Mouse (Mus musculus) embryonic facial prominence, embryonic 10.5 days (tissue): ENCODE data around the gene Tbck. TPM values are rescaled to one million over a fixed set of nuclear protein-coding genes. Genes with fewer than 3 reads are reported as not detected.

Experiments used
- DNase-seq: peaks from one replicate; pipeline ENCODE4 v3.0.0-alpha.2; 2017; ENCODE audit warnings: low spot score
- H3K27ac ChIP-seq: fragments of 300-500 bp; sonication (generic); replicated peaks from 2 replicates; pipeline ENCODE4 v1.5.1; 2016; ENCODE audit warnings: mild to moderate bottlenecking
- H3K27me3 ChIP-seq: fragments of 300-500 bp; sonication (generic); replicated peaks from 2 replicates; pipeline ENCODE4 v1.6.1; 2016; ENCODE audit warnings: low read depth, mild to moderate bottlenecking; ENCODE audit not compliant: poor library complexity, severe bottlenecking
- H3K36me3 ChIP-seq: fragments of 300-500 bp; sonication (generic); replicated peaks from 2 replicates; pipeline ENCODE4 v1.6.1; 2016; ENCODE audit warnings: mild to moderate bottlenecking, moderate library complexity
- H3K4me1 ChIP-seq: fragments of 300-500 bp; sonication (generic); 2 replicates; pipeline ENCODE4 v1.6.1; 2016
- H3K4me3 ChIP-seq: fragments of 300-500 bp; sonication (generic); 2 replicates; pipeline ENCODE4 v1.5.1; 2016; ENCODE audit warnings: mild to moderate bottlenecking, moderate library complexity
- H3K9me3 ChIP-seq: fragments of 300-500 bp; sonication (generic); 2 replicates; pipeline ENCODE4 v1.6.1; 2016; ENCODE audit warnings: mild to moderate bottlenecking
- WGBS: fragments of 180-500 bp; shearing (Covaris S2); methylation state at CpG from one replicate; pipeline ENCODE4 v1.1.7; 2016; 5-methylcytosine and 5-hydroxymethylcytosine counted together
- polyA plus RNA-seq: library from polyadenylated mRNA; unstranded; fragments of >200 nt; fragmentation: Nextera tagmentation; extraction: Ambion mirVana; gene quantifications from 2 replicates; pipeline ENCODE4 v1.2.1, GENCODE M21; 2016

Gene Tbck
- polyA plus RNA-seq, 1 experiment from 2014 or later: 23.2 TPM

- Histone ChIP-seq H3K27ac (no peak overlapping the region), H3K4me3 (no peak overlapping the region), H3K27me3 (no peaks in the 10 kb centered on the region), H3K36me3 (0 out of 2 replicates have a peak, but pooled peaks cover 2% of the 10 kb centered on the region), H3K4me1 (peaks cover 7% of the 10 kb centered on the region; the same call in 1 of the 2 replicates), H3K9me3 (no peaks in the 10 kb centered on the region)
- WGBS: 90% methylated on average over 6 of the region's 6 CpGs
- no peak for DNase-seq
Observed at GRCm38 (mm10) chr3:132886419-132887050, 202.6 kb downstream of the Tbck start.

GRCm38 (mm10) chr3:132887074-132887848 lies 203.3 kb downstream of the Tbck start:
- H3K4me1 ChIP-seq: peaks cover 7% of the 10 kb centered on the region; the same call in 1 of the 2 replicates
- WGBS: 93% methylated on average over 16 of the region's 16 CpGs
- 0 out of 2 replicates have a peak, but pooled peaks cover 2% of the 10 kb centered on the region for H3K36me3 ChIP-seq
- no peaks in the 10 kb centered on the region for H3K27me3 ChIP-seq
- no peak overlapping the region for H3K4me3 ChIP-seq
- no peak overlapping the region for H3K27ac ChIP-seq
- no peak for DNase-seq
- H3K9me3 ChIP-seq: no peaks in the 10 kb centered on the region

Other genes starting within 250 kb of the Tbck start
- not detected in 2 replicates for gene Gimd1, start 54.3 kb upstream of the Tbck start, polyA plus RNA-seq
- 75.1 and 77.5 TPM in 2 replicates for gene Aimp1, start 226 bp downstream of the Tbck start, polyA plus RNA-seq